Mouse (Mus musculus) yolk sac, embryonic 10.5 days (tissue): ENCODE results near the gene Kcne2.

Experiments used
- DNase-seq: peaks from one replicate; pipeline ENCODE4 v3.0.0-alpha.2; 2017; ENCODE audit warnings: low spot score

Gene Kcne2

GRCm38 (mm10) chr16:92292101-92292500 lies at the start of gene Kcne2:
Gene Kcne2 (plus strand): TSS chr16:92292389.
- DNase-seq: no peak

GRCm38 (mm10) chr16:92245909-92246308 lies 46.3 kb upstream of the Kcne2 start:
- DNase-seq: no peak

DNA sequence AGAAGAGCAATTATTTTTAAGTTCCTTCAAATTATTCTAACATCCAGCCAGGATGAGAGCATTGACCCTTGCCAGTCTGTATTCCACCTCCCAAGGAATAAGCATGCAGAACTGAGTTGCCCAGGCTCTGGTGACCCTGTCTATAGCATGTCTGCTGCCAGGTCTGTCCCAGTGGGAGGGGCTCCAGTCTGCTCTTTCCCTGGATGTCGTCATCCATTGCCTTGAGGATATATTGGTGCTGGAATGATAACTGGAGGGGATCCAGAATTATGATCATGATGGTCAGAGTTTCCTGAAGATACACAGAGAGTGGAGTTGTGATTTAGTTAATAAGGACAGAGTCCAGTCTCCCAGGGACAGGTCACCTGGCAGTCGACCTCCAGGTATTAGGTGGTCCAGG lies 45.2 kb upstream of the Kcne2 start:
- no peak for DNase-seq

DNA sequence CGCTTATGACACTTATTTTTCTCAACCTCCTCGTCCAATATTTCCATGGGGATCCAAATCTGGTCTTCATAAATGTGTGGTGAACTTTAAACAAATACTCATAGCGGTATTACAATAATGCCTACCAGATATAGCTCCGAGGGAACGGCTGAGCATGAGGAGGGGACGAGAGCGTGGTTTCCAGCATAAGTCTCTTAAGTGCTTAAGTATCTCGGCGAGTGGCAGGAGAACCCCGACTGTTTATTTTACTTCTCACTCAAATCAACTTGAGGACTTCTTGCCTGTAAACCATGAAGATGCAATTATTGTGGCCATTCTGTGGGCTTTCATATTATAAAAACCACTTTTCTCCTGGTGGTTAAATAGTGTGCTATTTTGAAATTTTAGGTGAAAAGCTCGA lies 44.5 kb upstream of the Kcne2 start:
- no peak for DNase-seq

DNA sequence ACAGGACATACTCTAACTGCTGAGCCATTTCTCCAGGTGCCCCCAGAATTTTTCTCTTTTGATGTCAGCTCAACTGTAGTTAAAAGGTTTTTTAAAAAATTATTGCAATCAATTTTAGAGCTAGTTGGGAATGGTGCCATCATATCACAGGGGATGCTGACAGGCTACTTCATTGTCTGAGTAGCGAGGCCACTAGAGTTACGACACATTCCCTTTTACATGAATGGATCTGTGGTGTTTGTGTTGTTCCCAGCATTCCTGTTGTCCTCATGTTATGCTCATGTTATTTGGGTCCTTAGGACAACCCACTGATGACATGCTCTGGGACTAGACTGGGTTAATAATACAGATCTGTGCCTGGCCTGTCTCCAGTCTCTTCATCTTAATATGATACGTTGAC lies 42.5 kb upstream of the Kcne2 start:
- no peak for DNase-seq

GRCm38 (mm10) chr16:92250452-92250851 lies 41.7 kb upstream of the Kcne2 start:
- DNase-seq: no peak

GRCm38 (mm10) chr16:92254316-92254715 lies 37.9 kb upstream of the Kcne2 start:
- no peak for DNase-seq

DNA sequence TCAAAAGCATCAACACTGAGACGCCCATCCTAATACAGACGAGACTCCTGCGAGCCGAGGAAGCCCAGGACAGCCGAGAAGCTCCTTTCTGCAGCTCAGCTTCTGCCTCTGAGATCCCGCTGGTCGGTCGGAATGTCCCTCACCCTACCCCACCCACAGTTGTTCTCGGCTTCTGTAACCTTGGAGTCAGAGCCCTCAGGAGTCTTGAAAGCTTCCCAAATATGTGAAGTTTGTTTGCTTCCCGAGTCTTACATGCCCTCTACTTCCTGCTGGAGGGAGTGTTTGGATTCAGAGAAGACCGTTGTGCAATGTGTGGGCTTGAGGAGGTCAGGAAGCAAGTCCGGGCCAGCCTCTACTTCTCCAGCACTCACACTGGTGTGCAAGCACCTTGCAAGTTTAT lies 24.3 kb upstream of the Kcne2 start:
- peak; percentile 65 for DNase-seq

DNA sequence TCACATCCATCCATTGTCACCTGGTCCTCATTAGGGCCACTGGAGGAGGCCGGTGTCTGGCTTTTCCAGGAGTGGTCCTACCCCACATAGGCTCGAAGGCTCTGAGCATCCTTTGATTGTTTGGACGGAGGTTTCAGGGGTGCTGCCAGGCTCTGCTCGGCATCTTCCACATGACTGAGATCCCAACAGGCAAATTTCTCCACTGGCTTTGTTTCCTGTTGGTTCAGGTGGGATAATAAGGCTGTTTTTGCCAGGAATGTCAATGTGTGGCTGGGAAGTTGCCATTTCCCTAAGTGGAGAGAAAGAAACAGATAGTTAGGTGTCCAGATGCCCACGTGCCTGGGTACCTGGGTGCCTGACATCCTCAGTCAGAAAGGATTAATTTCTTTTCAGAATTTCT lies 17.7 kb upstream of the Kcne2 start:
- DNase-seq: no peak

- no peak for DNase-seq
Measured at GRCm38 (mm10) chr16:92275526-92275925, 16.7 kb upstream of the Kcne2 start.

DNA sequence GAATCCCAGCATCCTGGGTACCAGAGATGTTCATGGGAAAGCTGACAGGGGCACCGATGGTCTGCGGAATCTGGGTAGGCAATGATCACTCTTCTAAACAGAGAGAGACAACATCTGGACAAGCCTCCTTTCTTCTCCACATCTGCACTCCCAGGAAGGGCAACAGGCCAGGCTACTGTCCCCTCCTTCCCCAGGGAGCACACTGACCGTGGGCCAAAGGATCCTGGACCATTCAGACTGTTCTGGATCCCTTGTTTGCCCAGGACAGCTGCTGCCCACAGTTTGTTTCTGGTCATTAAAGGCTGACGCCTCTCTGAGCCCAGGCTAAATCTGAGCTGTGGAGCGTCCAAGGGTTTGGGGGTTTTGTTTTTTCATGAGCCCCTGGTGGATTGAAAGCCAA lies 9.5 kb upstream of the Kcne2 start:
- DNase-seq: no peak

DNA sequence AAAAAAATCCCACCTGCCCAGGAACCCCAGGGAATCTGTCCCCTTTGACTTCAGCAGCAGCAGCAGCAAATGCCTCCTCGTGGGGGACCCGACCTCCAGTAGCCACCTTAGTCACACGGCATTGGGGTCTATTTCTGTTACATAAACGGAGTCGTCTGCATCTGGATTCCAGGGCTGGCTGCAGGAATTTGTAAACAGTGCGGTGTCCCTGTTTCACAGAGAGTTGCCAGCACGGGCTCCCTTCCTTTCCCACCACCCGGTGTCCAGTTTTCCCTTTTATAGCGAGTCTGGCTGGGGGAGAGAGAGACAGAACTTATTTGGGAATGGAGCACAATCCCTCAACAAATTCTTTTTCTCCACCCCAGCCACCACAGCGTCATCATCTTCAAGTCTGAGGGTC lies 7.1 kb upstream of the Kcne2 start:
- no peak for DNase-seq

DNA sequence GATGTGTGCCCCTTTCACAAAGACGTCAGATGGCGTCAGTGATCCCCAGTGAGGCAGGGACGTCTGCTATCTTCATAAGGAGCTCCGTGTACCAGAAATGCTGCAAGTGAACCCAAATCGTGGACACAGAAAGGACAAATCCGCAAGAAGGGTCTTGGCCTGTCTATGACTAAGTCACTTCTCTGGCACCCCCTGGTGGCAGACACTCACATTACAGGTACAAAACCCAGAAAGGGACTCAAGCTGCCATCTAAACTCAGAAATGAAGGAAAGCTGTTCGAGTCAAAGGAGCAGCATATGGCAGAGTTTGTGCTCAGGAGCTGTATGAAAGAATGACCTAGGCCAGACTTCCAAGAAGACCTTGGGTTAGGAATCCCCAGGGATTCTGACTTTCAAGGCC lies 5.6 kb upstream of the Kcne2 start:
- peak; percentile 79 for DNase-seq

DNA sequence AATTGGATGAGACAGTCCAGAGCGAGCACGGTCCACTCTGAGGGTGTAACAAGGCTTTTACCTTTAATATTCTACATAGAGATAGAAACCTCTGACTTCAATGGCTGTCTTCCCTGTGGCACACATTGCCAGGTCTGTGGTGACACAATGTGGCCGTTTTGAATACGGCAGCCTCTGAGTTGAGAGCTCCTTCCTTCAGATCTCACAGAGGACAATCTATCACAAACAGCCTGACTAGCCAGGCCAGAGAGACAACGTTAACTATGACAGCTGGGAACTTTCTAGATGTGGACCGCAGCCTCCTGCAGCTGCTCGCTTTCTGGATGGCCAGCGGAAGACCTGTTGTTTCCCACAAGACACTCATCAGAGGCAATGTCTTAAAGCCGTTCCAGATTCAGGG lies 3.4 kb upstream of the Kcne2 start:
- no peak for DNase-seq

GRCm38 (mm10) chr16:92290045-92290444 lies 2.1 kb upstream of the Kcne2 start:
- no peak for DNase-seq

GRCm38 (mm10) chr16:92294267-92294970 lies 2.2 kb downstream of the Kcne2 start:
- DNase-seq: no peak

DNA sequence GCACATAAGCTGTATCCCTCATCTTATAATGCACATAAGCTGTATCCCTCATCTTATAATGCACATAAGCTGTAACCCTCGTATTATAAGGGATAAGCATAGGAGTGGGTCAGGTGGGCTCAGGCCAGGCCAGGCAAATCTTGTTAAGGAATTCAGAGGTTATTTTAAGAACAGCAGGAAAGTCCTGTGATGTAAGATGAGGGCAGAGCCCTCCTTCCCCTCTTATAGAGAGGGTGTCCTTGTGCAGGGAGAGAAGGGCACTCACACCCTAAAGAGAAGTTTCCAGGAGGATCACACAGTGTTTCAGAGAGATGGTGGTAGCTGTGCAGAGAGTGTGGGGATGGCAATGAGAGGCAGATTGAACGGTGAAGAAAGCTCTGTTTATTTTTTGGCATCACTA lies 3.1 kb downstream of the Kcne2 start:
- no peak for DNase-seq

GRCm38 (mm10) chr16:92300649-92301411 lies 8.6 kb downstream of the Kcne2 start, which contains the start of gene Smim11:
Gene Smim11 (plus strand): TSS chr16:92301286.
- peak; percentile 95 for DNase-seq

DNA sequence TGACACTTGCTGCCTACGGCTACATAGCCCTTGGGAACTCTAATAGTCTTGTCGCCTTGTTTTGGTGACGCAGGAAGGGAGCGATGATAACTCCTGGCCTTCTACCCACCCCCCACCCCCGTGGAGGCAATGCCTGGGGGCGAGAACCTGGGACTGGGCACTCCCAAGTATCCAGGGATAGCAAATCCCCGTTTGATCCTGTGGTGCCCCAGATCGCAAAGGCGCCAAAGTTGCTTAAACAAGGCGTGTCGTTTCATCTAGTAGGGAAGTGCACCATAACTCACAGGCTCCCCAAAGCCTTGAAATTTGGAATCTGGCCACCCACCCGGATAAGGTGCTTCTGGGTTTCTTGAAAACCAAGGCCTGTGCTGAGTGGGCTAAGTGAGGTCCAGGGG lies 9.2 kb downstream of the Kcne2 start:
- DNase-seq: no peak

- no peak for DNase-seq
Measured at GRCm38 (mm10) chr16:92301989-92302388, 9.8 kb downstream of the Kcne2 start.

DNA sequence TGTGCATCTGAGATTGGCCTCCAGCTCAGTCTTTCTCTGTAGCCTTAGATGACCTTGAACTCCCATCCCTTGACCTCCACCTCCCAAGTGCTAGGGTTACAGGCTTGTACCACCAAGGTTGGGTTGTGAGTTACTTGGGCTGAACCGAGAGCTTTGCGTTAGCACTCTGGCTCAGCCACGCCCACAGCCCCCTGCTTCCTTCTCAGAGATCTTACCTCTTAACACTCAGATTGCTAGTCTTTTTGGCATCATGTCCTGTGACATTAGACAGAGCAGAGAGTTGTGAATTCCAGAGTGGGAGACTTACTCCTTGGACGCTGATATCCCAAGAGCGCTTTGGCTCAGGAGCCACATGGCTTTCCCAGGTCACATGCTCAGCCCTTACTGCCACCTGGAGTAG lies 10.3 kb downstream of the Kcne2 start:
- DNase-seq: no peak

GRCm38 (mm10) chr16:92305519-92305918 lies 13.3 kb downstream of the Kcne2 start:
- DNase-seq: no peak

- no peak for DNase-seq
Measured at GRCm38 (mm10) chr16:92307947-92308346, 15.8 kb downstream of the Kcne2 start.

DNA sequence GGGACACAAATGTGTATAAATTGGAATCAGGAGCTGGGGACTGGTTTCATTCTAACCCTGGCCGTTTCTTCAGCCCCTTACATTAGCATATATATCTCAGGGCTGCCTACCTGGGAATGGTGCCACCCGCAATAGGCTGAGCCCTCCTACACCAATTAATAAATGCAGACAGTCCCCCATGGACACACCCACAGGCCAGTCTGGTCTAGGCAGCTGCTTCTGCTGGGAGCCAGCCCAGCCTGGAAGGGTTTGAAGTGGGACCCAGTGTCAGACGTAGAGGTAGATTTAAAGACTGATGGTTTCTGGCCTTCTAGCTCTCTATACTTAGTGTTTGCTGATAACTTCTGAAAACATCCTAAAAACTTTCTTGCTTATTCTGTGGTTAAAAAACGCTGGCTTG lies 16.9 kb downstream of the Kcne2 start:
- no peak for DNase-seq
